Mouse (Mus musculus) heart, postnatal 0 days (tissue): ENCODE data around the gene Dcaf17.

Experiments
- CTCF ChIP-seq: IDR thresholded peaks from 2 replicates; pipeline ENCODE4 v1.5.1; 2016; ENCODE audit warnings: antibody characterized with exemption, control low read depth, low read depth
- EP300 ChIP-seq: IDR thresholded peaks from 2 replicates; pipeline ENCODE4 v1.6.1; 2016; ENCODE audit warnings: antibody characterized with exemption, low read depth

GRCm38 (mm10) chr2:71116151-71116550 lies 61.0 kb downstream of the Dcaf17 start:
- TF ChIP-seq CTCF, result no peak
- TF ChIP-seq EP300, result no peak
